Mouse (Mus musculus) mesoderm, embryonic 11.5 days (tissue): ENCODE data around the gene Slc25a42.

Experiments
- DNase-seq: peaks from one replicate; pipeline ENCODE4 v3.0.0-alpha.2; 2012; ENCODE audit warnings: low read depth, low spot score

Gene Slc25a42

GRCm38 (mm10) chr8:70171240-70171639, 40.9 kb downstream of the Slc25a42 start:
- no peak for DNase-seq

DNA sequence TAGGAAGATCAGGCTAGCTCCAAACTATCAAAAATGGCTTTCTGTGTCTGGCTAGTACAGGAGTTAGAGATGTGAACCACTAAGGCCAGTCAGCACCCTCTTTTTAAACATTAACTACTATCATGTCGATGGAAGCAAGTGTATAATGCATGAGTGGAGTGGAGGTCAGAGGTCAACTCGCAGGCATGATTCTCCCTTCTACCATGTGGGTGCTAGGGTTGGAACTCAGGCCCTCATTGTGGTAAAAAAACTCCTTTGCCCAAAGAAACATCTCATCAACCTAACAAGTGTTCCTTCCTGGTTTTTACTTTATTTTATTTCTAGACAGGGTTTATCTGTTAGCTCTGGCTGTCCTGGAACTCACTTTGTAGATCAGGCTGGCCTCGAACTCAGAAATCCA, 41.4 kb downstream of the Slc25a42 start:
- DNase-seq: no peak

DNA sequence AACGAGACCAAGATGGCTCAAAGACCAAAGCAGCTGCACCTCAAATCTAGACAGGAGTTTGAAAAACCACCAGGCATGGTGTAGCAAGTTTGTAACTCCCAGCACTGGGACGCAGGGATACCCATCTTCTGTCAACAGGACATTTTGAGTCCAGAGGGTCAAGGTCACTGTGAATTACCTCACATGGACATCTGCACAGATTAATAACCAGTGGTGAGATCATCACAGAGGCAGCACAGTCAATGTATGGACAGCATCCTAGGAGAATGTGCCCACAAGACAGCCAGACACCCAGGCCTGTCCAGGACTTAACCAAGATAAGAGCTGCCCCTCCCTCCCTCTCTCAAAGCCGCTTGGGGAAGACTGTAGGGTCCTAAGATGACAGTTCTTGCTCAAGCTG, 42.0 kb downstream of the Slc25a42 start:
- DNase-seq: no peak

- peak; percentile 85 for DNase-seq
These were observed 45.5 kb downstream of the Slc25a42 start for GRCm38 (mm10) chr8:70166504-70167110.

- DNase-seq: no peak
These were observed 48.8 kb downstream of the Slc25a42 start for GRCm38 (mm10) chr8:70163316-70163715.

DNA sequence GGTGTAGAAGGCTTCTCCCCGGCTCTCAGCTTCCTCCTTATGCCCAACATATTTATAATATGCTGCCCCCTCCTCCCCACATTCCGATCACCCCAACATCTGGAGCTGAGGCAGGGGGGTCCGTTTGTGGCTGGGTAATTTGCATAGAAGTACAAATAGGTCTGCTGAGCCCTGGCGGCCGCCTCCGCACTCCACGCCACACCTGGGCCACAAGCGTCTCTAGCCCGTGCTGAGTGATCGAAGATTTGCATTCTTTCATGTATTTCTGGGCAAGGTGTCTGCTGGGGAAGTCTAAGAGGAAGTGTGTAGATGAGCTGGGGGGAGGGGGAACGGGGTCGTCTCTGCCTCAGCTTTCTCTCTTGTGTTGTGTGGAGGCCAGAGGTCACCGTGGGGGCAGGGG, 52.1 kb downstream of the Slc25a42 start:
- DNase-seq: no peak

GRCm38 (mm10) chr8:70159211-70159610, 52.9 kb downstream of the Slc25a42 start:
- DNase-seq: no peak

- DNase-seq: peak; percentile 84
These were observed 53.8 kb downstream of the Slc25a42 start for GRCm38 (mm10) chr8:70158069-70158853.

DNA sequence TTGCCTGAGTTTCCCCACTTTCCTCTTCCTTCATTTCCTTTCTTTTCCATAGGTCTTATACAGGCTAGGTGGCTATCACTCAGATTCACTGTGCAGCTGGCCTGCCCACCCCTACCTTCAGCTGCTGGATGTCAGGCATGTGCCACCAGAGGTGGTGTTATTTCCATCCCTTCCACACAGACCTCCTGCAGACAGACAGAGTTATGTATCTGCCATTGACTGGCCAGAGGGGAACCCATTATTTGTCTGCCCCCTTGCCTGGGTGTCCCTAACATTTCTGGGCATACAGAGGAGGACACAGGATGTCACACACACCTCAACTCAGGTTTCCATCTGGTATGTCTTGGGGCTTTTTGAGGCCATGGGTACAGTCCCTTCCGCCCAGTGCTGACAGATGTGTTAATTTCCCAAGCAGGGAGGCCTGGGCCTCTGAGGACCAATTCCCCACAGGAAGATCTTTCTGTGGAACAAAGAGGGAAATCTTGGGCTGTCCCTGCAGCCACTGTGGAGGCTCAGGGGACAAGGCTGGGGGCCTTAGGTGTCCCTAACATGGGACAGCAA, 54.8 kb downstream of the Slc25a42 start:
- DNase-seq: no peak

DNA sequence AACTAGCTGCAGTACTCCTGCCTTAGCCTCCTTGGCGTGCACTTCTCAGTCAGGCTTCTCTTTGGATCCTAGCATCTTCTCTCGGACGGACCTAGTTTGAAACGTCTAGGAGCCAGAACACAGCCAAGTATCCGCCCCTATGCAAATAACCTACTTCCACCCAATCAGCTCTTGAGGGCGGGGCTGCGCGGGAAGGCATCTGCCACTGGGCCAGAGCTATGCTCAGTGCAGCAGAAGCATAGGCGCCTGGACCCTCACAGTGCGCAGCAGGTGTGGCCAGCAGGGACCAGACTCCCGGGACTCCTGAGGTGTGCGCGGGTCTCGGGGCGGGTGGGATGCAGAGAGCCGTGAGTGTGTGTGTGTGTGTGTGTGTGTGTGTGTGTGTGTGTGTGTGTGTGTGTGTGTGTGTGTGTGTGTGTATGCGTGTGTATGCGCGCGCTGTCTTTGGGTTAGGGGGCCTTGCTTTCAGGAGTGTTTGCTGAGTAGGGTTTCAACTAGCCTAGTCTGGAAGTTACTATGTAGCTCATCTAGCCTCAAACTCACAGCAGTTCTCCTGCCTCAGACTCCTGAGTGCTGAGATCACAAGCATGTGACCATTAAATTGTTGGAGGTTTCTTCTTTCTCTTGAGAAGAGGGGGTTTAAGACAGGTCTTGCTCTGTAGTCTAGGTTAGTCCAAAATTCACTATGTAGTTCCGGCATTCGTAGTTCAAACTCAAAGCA, 59.4 kb downstream of the Slc25a42 start:
- peak; percentile 86 for DNase-seq

DNA sequence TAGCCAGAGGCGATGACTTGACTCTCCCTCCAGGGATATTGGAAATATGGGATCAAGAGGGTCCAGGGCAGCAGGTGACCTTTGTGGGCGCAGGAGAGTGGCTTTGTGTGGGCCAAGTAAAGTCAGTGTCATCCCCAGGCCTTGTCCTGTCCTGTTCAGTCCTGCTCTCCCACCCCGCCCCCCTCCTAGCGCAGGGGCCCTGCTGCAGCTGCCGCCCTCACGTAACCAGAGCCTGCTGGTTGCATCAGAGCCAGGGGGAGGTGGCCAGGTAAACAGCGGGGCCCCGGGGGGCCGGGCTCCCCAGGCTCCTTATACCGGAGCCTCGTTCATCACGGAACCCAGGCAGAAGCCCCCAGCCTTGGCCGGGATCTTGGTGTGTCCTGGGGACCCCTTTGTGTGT, 61.9 kb downstream of the Slc25a42 start:
- DNase-seq: no peak

DNA sequence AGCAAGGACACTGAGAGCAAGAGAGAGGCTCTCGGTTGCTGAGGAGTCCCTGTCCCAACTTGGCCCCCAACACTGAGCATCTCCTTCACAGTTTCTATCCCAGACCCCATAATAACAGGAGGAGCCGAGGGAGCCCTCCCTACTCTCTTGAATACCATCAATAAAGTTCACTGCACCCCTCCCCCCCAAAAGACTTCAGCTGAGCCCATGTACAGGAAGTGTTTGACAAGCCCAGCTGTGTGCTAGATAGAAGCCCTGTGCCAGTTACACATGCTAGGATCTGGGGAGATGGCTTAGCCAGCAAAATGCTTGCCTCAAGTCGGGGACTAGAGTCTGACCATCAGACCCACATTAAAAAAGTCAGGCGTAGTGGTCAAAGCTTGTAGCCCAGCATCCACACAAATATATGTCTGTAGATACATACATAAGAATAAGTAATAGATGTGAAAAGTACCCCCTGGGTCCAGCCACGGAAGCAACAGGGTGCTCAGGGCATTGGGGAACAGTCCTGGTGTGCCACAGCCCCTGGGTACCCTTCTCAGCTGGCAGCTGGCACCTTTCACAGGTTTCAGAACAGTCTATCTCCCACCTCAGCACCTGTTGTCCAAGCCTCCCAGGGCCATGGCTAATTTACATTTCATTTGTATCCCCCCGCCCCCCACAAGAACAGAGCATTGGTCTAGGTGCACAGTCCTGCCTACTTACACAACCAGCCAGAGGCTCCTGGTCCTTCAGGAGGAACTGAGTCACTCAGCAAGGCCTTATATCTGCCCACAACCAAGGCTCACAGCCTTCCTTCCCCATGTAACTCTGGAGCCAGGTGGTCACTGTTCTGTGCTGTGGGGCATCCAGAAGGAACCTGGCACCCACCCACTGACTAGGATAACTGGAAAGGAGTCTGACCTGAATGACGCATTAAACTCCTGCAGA, 64.2 kb downstream of the Slc25a42 start:
- DNase-seq: no peak

DNA sequence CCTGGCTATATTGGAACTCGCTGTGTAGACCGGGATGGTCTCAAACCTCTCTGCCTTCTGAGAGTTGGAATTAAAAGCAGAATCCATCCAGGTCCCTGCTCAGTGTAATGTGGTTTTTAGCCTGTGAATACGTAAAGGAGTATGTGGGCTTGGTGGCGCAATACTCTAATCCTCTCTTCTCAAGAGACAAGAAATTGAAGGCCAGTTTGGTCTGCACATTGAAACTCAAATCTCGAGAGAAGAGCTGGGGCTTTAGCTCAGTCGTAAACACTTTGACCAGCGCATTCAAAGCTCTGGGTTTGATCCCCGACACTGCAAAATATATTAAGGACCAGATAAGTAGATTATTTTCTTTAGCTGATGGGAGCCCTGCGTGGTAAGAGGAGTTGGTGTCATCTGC, 72.1 kb downstream of the Slc25a42 start:
- no peak for DNase-seq

GRCm38 (mm10) chr8:70139026-70139857, 72.9 kb downstream of the Slc25a42 start, which contains the start of the genes Rfxank, Borcs8 and Mef2b:
TSS of gene Rfxank (minus strand) at chr8:70139154.
TSS of gene Borcs8 (plus strand) at chr8:70139499.
TSS of gene Mef2b (plus strand) at chr8:70139711.
- DNase-seq: peak; percentile 100

GRCm38 (mm10) chr8:70137890-70138289, 74.2 kb downstream of the Slc25a42 start:
- no peak for DNase-seq

GRCm38 (mm10) chr8:70136591-70136990, 75.5 kb downstream of the Slc25a42 start:
- no peak for DNase-seq

- no peak for DNase-seq
These were observed 77.2 kb downstream of the Slc25a42 start for GRCm38 (mm10) chr8:70134931-70135330.
